Mouse (Mus musculus): Measurements from ENCODE around the gene Cpne9.

Gene Cpne9

DNA sequence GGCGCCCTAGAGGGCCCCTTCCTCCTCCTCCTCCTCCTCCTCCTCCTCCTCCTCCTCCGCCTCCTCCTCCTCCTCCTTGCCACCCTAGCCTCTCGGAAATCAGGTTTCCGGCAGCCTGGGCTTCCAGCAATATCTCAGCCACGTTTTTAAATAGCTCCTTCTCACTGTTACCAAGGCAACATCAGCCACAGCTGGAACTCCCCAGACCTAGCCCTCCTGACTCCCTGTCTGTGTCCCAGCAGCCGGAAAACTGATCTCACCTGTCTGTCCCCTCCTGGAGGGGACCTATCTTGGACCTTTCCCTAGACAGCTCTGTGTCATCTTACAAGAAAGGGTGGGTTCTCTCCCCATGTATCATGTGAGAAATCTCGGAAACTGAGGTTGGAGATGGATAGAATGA lies 60.2 kb downstream of the Cpne9 start:
- no peak for DNase-seq (ENCODE audit: low spot score in 2 of 2)

DNA sequence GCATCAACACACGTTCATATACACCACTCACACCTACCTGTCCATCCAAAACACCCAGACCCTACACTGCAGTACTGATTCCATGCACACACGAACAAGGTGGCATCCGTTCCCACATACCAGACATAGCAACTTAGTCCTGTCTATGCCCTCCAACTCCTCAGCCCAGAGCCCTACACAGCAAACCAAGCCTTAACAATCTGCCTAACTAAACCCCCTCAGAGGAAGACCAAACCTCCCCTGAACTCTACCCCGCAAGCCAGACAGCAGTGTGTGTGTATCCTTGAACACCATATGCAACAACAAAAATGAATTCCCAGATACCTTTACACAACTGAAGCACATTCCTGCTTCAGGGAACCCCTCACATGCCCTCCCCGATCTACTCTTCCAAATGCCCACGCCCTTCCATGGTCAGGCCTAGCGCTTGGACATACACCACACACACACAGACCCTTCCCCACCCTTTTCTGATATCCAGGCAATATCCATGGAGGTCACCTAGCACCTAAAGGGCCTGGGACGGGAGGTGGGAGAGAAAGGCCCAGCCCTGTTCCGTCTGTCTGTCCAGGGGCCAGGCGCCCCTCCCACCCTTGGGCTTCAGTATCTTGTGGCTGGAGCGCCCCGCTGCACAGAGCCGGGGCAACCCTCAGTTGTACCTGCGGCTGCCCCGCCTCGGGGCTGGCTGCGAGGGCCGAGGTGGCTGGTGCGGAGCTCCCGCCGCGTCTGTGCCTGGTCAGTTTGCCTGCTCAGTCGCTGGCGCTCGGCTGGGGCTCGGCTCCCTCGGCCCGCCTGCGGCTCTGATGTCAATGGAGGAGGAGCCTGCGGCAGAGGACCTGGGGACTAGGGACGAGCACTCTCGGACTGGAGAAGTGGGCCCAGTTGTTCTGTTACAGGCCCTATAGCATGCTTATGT lies 61.3 kb downstream of the Cpne9 start, which contains the start of gene Camk1:
TSS of gene Camk1 (minus strand) at position 808 of the 916 bp plus-strand sequence.
- DNase-seq (ENCODE audit: low spot score in 2 of 2), result peak; percentile 77 to 83

DNA sequence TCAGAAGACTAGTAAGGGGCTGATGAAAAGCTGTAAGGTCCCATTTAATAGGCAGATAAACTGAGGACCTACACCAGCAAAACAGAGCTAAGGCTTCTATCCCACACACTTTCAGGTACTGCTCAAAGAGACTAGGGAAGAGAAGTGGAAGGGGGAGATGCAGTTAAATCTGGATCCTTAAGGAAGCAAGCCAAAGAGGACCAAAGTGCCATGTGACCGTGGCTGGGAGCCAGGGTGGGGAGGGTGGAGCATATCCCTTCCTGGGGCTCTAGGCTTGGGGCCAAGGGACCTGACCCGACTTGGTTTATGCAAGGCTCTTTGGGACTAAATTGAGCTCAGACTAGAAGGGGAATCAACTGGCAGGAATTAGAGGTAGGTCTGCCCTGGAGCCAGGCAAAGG lies 62.2 kb downstream of the Cpne9 start:
- no peak for DNase-seq (ENCODE audit: low spot score in 2 of 2)

DNA sequence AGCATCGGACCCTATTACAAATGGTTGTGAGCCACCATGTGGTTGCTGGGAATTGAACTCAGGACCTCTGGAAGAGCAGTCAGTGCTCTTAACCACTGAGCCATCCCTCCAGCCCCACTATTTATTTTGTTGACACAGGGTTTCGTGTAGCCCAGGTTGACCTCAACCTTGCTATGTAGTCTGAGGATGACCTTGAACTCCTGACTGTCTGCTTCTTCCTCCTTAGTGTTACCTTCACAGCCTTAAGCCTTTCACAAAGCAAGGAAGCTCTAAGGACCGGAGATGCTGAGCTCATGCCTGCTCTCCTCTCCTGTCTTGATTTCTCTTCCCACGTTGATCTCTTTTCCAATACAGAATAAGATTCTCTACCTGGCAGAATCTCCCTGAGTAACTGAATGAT lies 64.8 kb downstream of the Cpne9 start:
- no peak for DNase-seq (ENCODE audit: low spot score in 2 of 2)

GRCm38 (mm10) chr6:113350538-113350937 lies 68.4 kb downstream of the Cpne9 start:
- no peak for DNase-seq (ENCODE audit: low spot score in 2 of 2)

DNA sequence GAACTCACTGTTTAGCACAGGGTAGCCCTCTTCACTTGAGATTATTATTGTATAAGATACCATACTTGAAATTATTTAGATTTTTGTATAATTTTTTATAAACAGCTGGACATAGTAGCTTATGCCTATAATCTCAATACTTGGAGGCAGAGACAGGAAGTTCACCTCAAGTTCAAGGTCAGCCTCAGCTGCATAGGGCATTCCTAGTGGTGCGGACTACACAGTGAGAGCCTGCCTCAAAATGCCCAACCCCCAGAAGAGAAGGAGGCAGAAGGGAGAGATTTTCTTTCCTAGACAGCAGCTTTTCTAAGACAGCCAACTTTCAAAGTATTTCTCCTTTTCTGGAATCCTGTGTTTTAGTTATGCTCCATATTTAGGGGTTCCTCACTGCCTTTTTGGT lies 69.1 kb downstream of the Cpne9 start:
- no peak for DNase-seq (ENCODE audit: low spot score in 2 of 2)

DNA sequence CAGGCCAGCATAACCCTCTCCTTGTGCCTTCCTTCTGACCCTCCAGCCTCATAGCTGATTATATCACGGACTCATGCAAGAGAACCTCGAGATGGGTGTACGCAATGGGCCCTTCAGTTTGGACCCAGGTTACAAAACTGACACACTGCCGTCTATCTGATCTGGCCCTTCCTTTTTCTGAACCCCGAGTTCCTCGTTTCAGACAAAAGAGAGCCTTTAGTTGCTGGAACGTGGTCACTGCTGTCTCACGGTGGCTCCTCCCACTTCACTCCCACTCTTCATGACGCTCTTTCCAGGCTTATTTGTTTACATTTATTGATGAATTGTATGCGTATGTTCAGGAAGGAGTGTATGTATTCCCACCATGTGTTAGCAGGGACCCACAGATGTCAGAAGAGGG lies 69.5 kb downstream of the Cpne9 start:
- DNase-seq (ENCODE audit: low spot score in 2 of 2), result no peak

GRCm38 (mm10) chr6:113352820-113353219 lies 70.7 kb downstream of the Cpne9 start:
- DNase-seq (ENCODE audit: low spot score in 2 of 2), result no peak

DNA sequence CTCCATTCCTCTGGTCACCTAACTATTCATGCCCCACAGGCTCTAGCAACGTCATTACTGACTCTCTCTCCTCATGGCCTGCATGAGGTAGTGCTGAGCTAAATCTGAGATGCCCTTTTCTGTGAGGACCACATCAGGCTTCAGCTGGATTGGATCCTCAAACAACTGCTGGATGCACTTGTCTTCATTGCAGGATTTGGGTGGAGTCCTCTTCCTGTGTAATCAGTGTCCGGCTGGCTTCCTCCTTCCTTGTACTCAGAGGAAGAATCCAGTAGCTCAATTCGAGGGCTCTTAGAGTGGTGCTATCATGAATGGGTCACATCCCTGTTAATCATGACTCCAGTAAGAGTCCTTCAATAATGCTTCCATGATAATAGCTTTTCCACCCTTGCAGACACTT lies 71.6 kb downstream of the Cpne9 start:
- no peak for DNase-seq (ENCODE audit: low spot score in 2 of 2)

Data from frontal cortex, postnatal 36 days (tissue).